Mouse (Mus musculus) gastrocnemius, postnatal 25 days (tissue): ENCODE results near the gene Pdzk1. TPM values are rescaled to one million over a fixed set of nuclear protein-coding genes. Genes with fewer than 3 reads are reported as not detected.

Source experiments
- DNase-seq: peaks from one replicate; pipeline ENCODE4 v3.0.0; 2022
- total RNA-seq, 2 experiments: library from RNA; stranded (reverse); gene quantifications; 1 replicate in 1 of 2; 2 replicates in 1 of 2; pipeline ENCODE4 v1.2.3; 2021

The Pdzk1 gene
- total RNA-seq, 2 experiments from 2014 or later, result not detected

DNA sequence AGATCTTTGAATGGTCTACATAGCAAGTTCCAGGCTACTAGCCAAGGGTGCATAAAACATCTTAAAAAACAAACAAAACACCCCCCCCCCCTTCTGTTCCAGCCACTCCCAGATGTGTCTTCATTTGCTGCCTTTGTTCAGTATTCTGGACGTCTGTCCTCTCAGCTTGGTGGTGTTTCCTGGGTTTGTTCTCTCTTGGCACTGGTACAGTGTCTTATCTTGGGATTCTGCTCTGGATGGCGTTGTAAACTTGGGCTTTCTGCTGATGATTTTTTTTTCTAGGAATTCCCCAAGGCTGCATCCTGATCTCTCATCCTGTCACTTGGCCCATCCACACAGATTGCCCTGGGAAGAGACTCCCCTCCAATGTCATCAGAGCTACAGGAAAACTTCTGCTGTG, 7.3 kb downstream of the Pdzk1 start:
- DNase-seq, result no peak

GRCm38 (mm10) chr3:96838996-96839645, 10.0 kb downstream of the Pdzk1 start:
- DNase-seq, result no peak

DNA sequence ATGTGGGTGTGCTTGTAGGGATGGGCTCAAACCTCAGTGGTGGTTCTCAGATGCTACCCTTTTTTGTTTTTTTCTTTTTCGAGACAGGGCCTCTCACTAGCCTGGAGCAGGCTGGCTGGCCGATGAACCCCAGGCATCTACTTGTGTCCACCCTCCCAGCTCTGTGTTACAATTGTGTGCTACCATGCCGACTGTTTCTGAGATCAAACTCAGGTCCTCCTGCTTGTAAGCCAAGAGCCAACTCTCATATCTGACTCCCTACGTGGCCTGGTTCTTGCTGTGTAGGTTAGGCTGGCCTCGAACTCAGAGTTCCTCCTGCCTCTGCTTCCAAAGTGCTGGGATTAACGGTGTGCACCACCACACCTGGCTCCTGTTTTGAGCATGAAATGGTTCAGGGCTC, 16.1 kb downstream of the Pdzk1 start:
- DNase-seq, result no peak

DNA sequence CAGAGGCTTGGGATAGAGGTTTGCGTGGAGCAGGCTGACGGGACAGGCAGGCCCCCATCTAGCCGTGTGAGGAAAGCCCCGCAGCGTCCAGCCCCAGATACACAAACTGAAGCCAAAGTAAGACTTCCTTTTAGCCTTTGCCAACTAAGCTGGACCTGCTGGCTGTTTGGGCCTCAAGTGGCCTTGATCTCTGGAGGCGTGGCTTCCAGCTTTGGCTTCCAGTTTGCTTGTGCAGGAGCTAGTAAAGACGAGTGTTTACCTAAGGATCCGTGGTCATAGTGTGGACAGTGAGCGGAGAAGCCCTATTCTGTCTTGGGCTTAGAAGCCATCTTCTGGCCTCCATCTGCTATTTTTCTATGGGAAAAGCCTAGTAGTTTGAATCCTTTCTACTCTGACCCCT, 16.7 kb downstream of the Pdzk1 start:
- DNase-seq, result no peak

GRCm38 (mm10) chr3:96846985-96847384, 17.9 kb downstream of the Pdzk1 start:
- no peak for DNase-seq

GRCm38 (mm10) chr3:96847661-96848060, 18.6 kb downstream of the Pdzk1 start:
- DNase-seq, result no peak

GRCm38 (mm10) chr3:96848470-96848869, 19.4 kb downstream of the Pdzk1 start:
- DNase-seq, result no peak

GRCm38 (mm10) chr3:96849168-96849727, 20.2 kb downstream of the Pdzk1 start:
- DNase-seq, result no peak

DNA sequence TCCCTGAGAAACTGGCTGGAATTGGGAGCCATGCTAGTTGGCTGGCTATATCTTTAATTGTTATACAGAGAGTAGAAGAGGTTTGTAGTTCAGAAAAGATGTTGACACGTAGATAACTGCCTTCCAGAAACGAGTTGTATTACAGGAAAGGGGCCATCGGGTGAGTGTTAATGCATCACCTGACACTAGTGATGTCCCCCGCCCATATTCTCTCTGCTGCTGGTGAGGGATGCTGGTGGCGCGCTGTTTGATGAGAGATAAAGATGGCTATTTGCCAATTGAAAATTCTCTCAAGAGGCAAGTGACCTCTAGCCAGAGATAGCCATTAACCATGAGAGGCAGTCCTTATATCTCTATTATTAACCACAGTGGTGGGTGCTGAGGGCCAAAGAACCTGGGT, 23.5 kb downstream of the Pdzk1 start:
- no peak for DNase-seq

GRCm38 (mm10) chr3:96854376-96854775, 25.3 kb downstream of the Pdzk1 start:
- no peak for DNase-seq

- DNase-seq, result no peak
These were observed 26.7 kb downstream of the Pdzk1 start for GRCm38 (mm10) chr3:96855833-96856232.

- no peak for DNase-seq
These were observed 31.4 kb downstream of the Pdzk1 start for GRCm38 (mm10) chr3:96860498-96860897.

- DNase-seq, result no peak
These were observed 38.8 kb downstream of the Pdzk1 start for GRCm38 (mm10) chr3:96867863-96868262.

DNA sequence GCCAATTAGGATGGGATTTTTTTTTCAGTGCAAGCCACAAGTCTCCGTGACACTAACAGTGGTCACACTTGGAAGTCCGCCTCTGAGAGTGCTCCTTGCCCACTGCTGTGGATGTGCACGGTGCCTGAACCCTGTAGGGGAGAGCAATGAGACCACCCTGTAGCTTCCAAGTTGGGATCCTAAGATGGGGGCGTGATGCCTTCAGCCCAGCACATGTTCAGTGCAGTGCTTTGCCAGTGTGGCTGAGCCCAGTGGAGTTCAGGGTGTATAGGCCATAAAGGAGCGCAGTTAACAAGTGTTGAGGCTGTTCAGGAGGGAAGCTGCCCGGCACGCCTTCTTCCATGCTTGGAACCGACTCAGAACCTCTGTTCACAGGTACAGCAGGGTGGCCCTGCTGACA, 39.5 kb downstream of the Pdzk1 start:
- no peak for DNase-seq

GRCm38 (mm10) chr3:96869091-96869490, 40.0 kb downstream of the Pdzk1 start:
- no peak for DNase-seq

GRCm38 (mm10) chr3:96870270-96870669, 41.2 kb downstream of the Pdzk1 start:
- no peak for DNase-seq

DNA sequence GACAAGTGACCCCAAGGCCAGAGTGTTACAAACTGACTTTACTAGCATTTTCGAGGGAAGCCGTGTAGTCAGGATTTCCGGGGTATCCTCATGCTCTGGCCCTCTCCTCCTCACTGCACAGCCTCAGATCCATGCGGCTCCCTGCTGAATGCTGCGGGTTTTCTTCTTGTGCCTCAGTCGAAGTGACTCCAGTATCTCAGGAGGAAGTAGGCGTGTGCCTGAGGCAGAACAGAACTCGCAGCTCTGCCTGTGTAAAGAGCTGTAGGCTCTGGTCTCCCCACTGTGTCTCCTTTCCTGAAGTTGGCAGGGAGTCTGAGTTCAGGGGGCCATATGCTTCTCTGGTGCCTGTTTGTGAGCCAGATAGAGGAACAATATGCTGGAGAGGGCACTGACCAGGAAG, 42.0 kb downstream of the Pdzk1 start:
- no peak for DNase-seq

DNA sequence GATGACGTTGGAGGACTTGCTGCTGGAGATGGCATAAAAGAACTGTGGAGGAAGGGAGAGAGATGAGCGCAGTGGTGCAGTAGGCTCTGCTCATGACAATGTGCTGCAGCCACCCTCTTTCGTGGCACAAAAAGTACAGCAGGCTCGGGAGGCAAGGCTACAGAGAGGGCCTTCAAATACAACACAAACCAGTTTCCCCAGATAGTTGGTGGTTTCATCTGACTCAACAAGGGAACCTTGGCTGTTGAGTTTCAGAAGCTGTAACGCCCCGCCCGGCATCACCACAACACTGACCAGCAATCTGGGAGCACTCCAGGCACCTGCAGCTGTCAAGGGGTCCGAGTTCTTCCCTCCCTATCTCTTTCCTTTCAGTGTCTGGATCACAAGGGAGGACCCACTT, 43.4 kb downstream of the Pdzk1 start:
- DNase-seq, result no peak

DNA sequence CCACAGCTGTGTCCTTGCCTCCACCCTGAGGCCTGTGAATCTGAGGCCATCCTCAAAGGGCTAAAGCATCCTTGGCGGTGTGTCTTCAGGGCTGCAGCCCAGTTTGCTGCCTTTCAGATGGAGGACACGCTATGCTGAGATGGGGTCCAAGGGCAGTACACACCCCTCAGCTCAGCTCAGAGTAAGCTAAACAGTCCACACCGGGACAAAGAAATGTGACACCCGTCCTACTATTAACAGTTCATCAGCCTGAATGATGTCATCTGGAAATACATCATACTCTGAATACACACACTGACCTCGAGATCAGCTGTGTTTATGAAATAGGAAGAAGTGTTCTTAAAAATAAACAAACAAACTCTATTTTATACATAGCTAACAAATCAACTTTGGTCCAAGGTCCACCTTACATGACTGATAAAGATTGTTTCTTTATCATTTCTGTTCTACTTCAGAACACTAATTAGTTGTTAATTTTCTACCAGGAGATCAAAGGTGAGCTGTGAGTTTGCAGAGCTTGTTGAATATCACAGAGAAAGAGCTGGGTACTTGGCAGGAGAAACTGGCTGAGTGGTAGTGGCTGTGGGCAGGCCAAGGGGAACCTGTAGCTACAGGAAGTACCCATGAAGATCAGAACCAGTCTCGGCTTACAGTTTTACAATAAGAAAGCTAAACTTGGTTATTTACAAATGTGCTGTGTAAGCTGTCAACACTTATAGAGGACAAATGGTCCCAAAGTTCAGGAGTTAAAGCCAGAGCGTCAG, 45.9 kb downstream of the Pdzk1 start:
- no peak for DNase-seq

- DNase-seq, result no peak
These were observed 50.5 kb downstream of the Pdzk1 start for GRCm38 (mm10) chr3:96879536-96879935.

- no peak for DNase-seq
These were observed 51.3 kb downstream of the Pdzk1 start for GRCm38 (mm10) chr3:96880385-96880784.

GRCm38 (mm10) chr3:96881557-96881956, 52.5 kb downstream of the Pdzk1 start:
- no peak for DNase-seq

GRCm38 (mm10) chr3:96882061-96882849, 53.2 kb downstream of the Pdzk1 start:
- no peak for DNase-seq
